8 mouse cellular contexts compared by ENCODE assay signal in the genomic region with DNA sequence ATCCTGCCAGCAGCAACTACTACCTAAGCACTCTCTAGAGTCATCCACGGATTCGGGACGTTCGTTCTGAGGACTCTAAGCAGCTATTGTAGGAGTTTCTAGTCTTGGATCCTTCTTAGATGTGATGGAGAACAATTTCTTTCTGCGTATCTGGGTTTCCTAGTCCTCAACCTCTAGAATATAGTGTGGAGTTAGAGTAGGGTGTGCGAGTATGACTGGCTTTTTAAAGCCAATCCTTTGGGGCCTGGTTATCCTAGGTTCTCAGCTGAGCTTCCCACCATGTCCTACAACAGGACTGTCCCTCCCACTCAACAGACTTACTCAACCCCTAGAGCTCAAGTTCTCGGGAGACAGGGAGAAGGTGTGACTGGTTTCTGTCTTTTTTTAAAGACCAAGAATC. TPM values are rescaled to one million over a fixed set of nuclear protein-coding genes. Genes with fewer than 3 reads are reported as not detected.
DNase-seq lines count a peak whose midpoint lies in the region; ATAC-seq and TF ChIP-seq lines count a peak whose summit lies in the region.

No protein-coding gene starts in this region.

- H3K4me3 ChIP-seq in heart, embryonic 15.5 days = peak overlapping the region; percentile 66
- H3K4me3 ChIP-seq in G1E (ENCODE audit: low read depth, low read length) (peak overlapping the region; percentile 93), macrophage (ENCODE audit: inconsistent target) (peak overlapping the region; percentile 74)
- H3K4me3 ChIP-seq in forebrain, embryonic 15.5 days = peak overlapping the region; percentile 76

- peaks cover 31% of the 10 kb centered on the region for H3K36me3 ChIP-seq in heart, embryonic 15.5 days
- H3K36me3 ChIP-seq in G1E (replicated peaks) (peaks cover 56% of the 10 kb centered on the region), macrophage (ENCODE audit: inconsistent target) (peaks cover 35% of the 10 kb centered on the region)
- peaks cover 36% of the 10 kb centered on the region for H3K36me3 ChIP-seq in forebrain, embryonic 15.5 days

- no peaks in the 10 kb centered on the region for H3K27me3 ChIP-seq in heart, embryonic 15.5 days
- H3K27me3 ChIP-seq in G1E (ENCODE audit: insufficient read depth, low read length) = no peaks in the 10 kb centered on the region
- no peaks in the 10 kb centered on the region for H3K27me3 ChIP-seq in forebrain, embryonic 15.5 days

- peak overlapping the region; percentile 78 for H3K9ac ChIP-seq in heart, embryonic 15.5 days
- H3K9ac ChIP-seq in forebrain, embryonic 15.5 days (replicated peaks) = peak overlapping the region; percentile 80

- peak overlapping the region; percentile 96 for H3K27ac ChIP-seq in heart, embryonic 15.5 days
- peak overlapping the region; percentile 95 for H3K27ac ChIP-seq in forebrain, embryonic 15.5 days (replicated peaks)
- H3K27ac ChIP-seq in macrophage = peak overlapping the region; percentile 75

- no peak for TF ChIP-seq CTCF in G1E (IDR thresholded peaks at IDR 0.05; ENCODE audit: low read depth, low read length)

- WGBS in heart, embryonic 15.5 days = 19% methylated on average over 7 of the region's 7 CpGs
- 27% methylated on average over 7 of the region's 7 CpGs for WGBS in forebrain, embryonic 15.5 days
- 35% methylated on average over 7 of the region's 7 CpGs for WGBS in macrophage (ENCODE audit: missing documents)

- intact Hi-C loops in heart, postnatal 14 days (cut with DNase I) = no loop called here

- H3K4me2 ChIP-seq in heart, embryonic 15.5 days = peak overlapping the region; percentile 69
- H3K4me2 ChIP-seq in forebrain, embryonic 15.5 days (replicated peaks) = peak overlapping the region; percentile 88

- no peak for ATAC-seq in heart, embryonic 15.5 days (replicated peaks; ENCODE audit: insufficient number of reproducible peaks, insufficient read depth, low FRiP score, low read depth)
- no peak for ATAC-seq in G1E (ENCODE audit: extremely low read depth, insufficient number of reproducible peaks, low FRiP score, poor library complexity, severe bottlenecking)
- ATAC-seq in forebrain, embryonic 15.5 days (replicated peaks) = 0 out of 2 replicates have a peak, but pooled peaks have one; percentile 4

- H3K9me3 ChIP-seq in heart, embryonic 15.5 days (replicated peaks) = no peaks in the 10 kb centered on the region
- H3K9me3 ChIP-seq in G1E (replicated peaks) = no peaks in the 10 kb centered on the region
- H3K9me3 ChIP-seq in forebrain, embryonic 15.5 days = no peaks in the 10 kb centered on the region

- no peak for DNase-seq in heart, postnatal 14 days
- DNase-seq in G1E (ENCODE audit: low spot score) = no peak
- no peak for DNase-seq in layer of hippocampus, adult 11-12 months (ENCODE audit: low spot score)
- DNase-seq in right cerebral cortex, postnatal 36 days (ENCODE audit: low spot score in 2 of 2) = no peak
- no peak for DNase-seq in layer of hippocampus, adult 8-10 months (ENCODE audit: low spot score in 2 of 2)

- H3K4me1 ChIP-seq in heart, embryonic 15.5 days (replicated peaks) = peaks cover 33% of the 10 kb centered on the region
- H3K4me1 ChIP-seq in G1E (ENCODE audit: insufficient read depth, low read depth, low read length) = peaks cover 44% of the 10 kb centered on the region
- H3K4me1 ChIP-seq in forebrain, embryonic 15.5 days = peaks cover 28% of the 10 kb centered on the region

- H3K79me2 ChIP-seq in macrophage (ENCODE audit: inconsistent target) = peaks cover 34% of the 10 kb centered on the region

RNA-seq across cellular contexts. Expression of a gene that starts 0.8 kb away (rescaled TPM):
- polyA plus RNA-seq in heart, embryonic 15.5 days (2015; fragmentation: Nextera tagmentation; extraction: Ambion mirVana) = 122 and 135 TPM in 2 replicates
- total RNA-seq in heart, postnatal 14 days (2021) = 10 to 100 TPM; 77.4 to 79.9 TPM
- 46.4 and 50.2 TPM in 2 replicates for total RNA-seq in G1E (2014; fragmentation: Nextera tagmentation)
- 88.2 and 91.4 TPM in 2 replicates for total RNA-seq in G1E (2017)
- 153 and 175 TPM in 2 replicates for polyA plus RNA-seq in G1E (2012)
- polyA plus RNA-seq in forebrain, embryonic 15.5 days (2015; fragmentation: Nextera tagmentation; extraction: Ambion mirVana) = 232 and 233 TPM in 2 replicates
- 10 to 100 TPM; 19.5 to 48.4 (median 36.8) TPM for total RNA-seq in macrophage (2018; cell fraction: chromatin; rRNA removed)
- total RNA-seq in macrophage (2018; cell fraction: cytosol; rRNA removed) = 10 to 100 TPM; 52.2 to 76.7 (median 65.6) TPM
- total RNA-seq in macrophage (2018; cell fraction: nucleus; rRNA removed) = 10 to 100 TPM; 25.7 to 57.4 (median 43.5) TPM
- polyA plus RNA-seq in macrophage (2018) = 63.3 to 78.4 TPM (median 68.3 TPM) in 3 replicates
- 100 to 1,000 TPM; 277 to 297 (median 291) TPM for total RNA-seq in layer of hippocampus, adult 8-10 months (2022)

RNA-seq across cellular contexts. Expression of a gene that starts 12.1 kb away (rescaled TPM):
- 1,507 and 2,028 TPM in 2 replicates for polyA plus RNA-seq in heart, embryonic 15.5 days (2015; fragmentation: Nextera tagmentation; extraction: Ambion mirVana)
- total RNA-seq in heart, postnatal 14 days (2021) = 100 to 1,000 TPM; 545 to 557 TPM
- 353 and 374 TPM in 2 replicates for total RNA-seq in G1E (2014; fragmentation: Nextera tagmentation)
- 934 and 1,064 TPM in 2 replicates for total RNA-seq in G1E (2017)
- 478 and 515 TPM in 2 replicates for polyA plus RNA-seq in G1E (2012)
- 656 and 676 TPM in 2 replicates for polyA plus RNA-seq in forebrain, embryonic 15.5 days (2015; fragmentation: Nextera tagmentation; extraction: Ambion mirVana)
- total RNA-seq in macrophage (2018; cell fraction: chromatin; rRNA removed) = 10 to 100 TPM in 17 of 26 experiments, 1 to 10 TPM in 8, not detected in 1; 3.1 to 75.9 (median 13.0) TPM
- 100 to 1,000 TPM; 349 to 700 (median 528) TPM for total RNA-seq in macrophage (2018; cell fraction: cytosol; rRNA removed)
- total RNA-seq in macrophage (2018; cell fraction: nucleus; rRNA removed) = 10 to 100 TPM; 17.2 to 99.4 (median 57.5) TPM
- 220 to 440 TPM (median 391 TPM) in 3 replicates for polyA plus RNA-seq in macrophage (2018)
- 1,000 to 10,000 TPM; 1,017 to 1,089 (median 1,062) TPM for total RNA-seq in layer of hippocampus, adult 8-10 months (2022)

RNA-seq across cellular contexts. Expression of a gene that starts 35.7 kb away (rescaled TPM):
- 48.2 and 56.2 TPM in 2 replicates for polyA plus RNA-seq in heart, embryonic 15.5 days (2015; fragmentation: Nextera tagmentation; extraction: Ambion mirVana)
- 10 to 100 TPM; 19.9 to 20.3 TPM for total RNA-seq in heart, postnatal 14 days (2021)
- total RNA-seq in G1E (2014; fragmentation: Nextera tagmentation) (67.5 and 67.7 TPM in 2 replicates), G1E (2017) (60.7 and 67.3 TPM in 2 replicates)
- polyA plus RNA-seq in G1E (2012) (58.8 and 59.4 TPM in 2 replicates), macrophage (2018) (17.5 to 29.1 TPM (median 25.8 TPM) in 3 replicates)
- polyA plus RNA-seq in forebrain, embryonic 15.5 days (2015; fragmentation: Nextera tagmentation; extraction: Ambion mirVana) = 69.2 and 69.5 TPM in 2 replicates
- total RNA-seq in macrophage (2018; cell fraction: chromatin; rRNA removed) = 100 to 1,000 TPM in 6 of 26 experiments, 10 to 100 TPM in 20; 43.7 to 118 (median 77.6) TPM
- 10 to 100 TPM; 17.6 to 32.0 (median 25.1) TPM for total RNA-seq in macrophage (2018; cell fraction: cytosol; rRNA removed)
- total RNA-seq in macrophage (2018; cell fraction: nucleus; rRNA removed) = 10 to 100 TPM; 32.1 to 95.4 (median 52.3) TPM
- total RNA-seq in layer of hippocampus, adult 8-10 months (2022) = 10 to 100 TPM; 34.6 to 44.2 (median 36.6) TPM
